Mouse (Mus musculus) liver, adult 2 months (tissue): ENCODE measurements around the gene Ireb2. TPM values are rescaled to one million over a fixed set of nuclear protein-coding genes. Genes with fewer than 3 reads are reported as not detected.
"Not testable (repeated sequence)": the region's sequence is repeated elsewhere in the genome, so short reads cannot be mapped to it uniquely, and the experiment has no call there.

ENCODE experiments used
- DNase-seq: peaks from one replicate; pipeline ENCODE4 v3.0.0-alpha.2; 2011; ENCODE audit warnings: low read depth, low spot score; ENCODE audit errors: extremely low read depth
- H3K27ac ChIP-seq: fragments of 200-500 bp; replicated peaks from 2 replicates; pipeline ENCODE4 v1.5.1; 2012; ENCODE audit warnings: low read depth, mild to moderate bottlenecking, control low read depth, inconsistent platforms, low read length; ENCODE audit not compliant: insufficient read depth
- H3K27me3 ChIP-seq: fragments of 200-500 bp; 2 replicates; pipeline ENCODE4 v1.6.1; 2012; ENCODE audit warnings: mild to moderate bottlenecking, moderate library complexity, low read length, inconsistent platforms; ENCODE audit not compliant: control insufficient read depth, insufficient read depth
- H3K36me3 ChIP-seq: fragments of 200-500 bp; 2 replicates; pipeline ENCODE4 v1.6.1; 2012; ENCODE audit warnings: low read length, inconsistent platforms; ENCODE audit not compliant: control insufficient read depth, insufficient read depth
- H3K4me1 ChIP-seq: fragments of 200-500 bp; 2 replicates; pipeline ENCODE4 v1.6.1; 2011; ENCODE audit warnings: low read length; ENCODE audit not compliant: control insufficient read depth, insufficient read depth
- H3K4me3 ChIP-seq: fragments of 200-500 bp; 2 replicates; pipeline ENCODE4 v1.5.1; 2011; ENCODE audit warnings: low read depth, mild to moderate bottlenecking, control low read depth, low read length, moderate library complexity; ENCODE audit not compliant: insufficient read depth
- H3K79me2 ChIP-seq: fragments of 200-500 bp; 2 replicates; pipeline ENCODE4 v1.6.1; 2012; ENCODE audit warnings: inconsistent platforms, mild to moderate bottlenecking, low read length, moderate library complexity; ENCODE audit not compliant: control insufficient read depth, insufficient read depth
- H3K9ac ChIP-seq: fragments of 200-500 bp; 2 replicates; pipeline ENCODE4 v1.6.1; 2012; ENCODE audit warnings: low read depth, mild to moderate bottlenecking, control low read depth, inconsistent platforms, low read length
- CTCF ChIP-seq: fragments of 200-500 bp; IDR thresholded peaks from 2 replicates; pipeline ENCODE4 v1.5.1; 2011; ENCODE audit warnings: low read depth, low read length, control low read depth
- POLR2A ChIP-seq: fragments of 200-500 bp; IDR thresholded peaks from 2 replicates; pipeline ENCODE4 v1.6.1; 2011; ENCODE audit warnings: low read length, control low read depth; ENCODE audit not compliant: insufficient read depth; ENCODE audit errors: extremely low read depth
- WGBS: fragments of 180-500 bp; shearing (Covaris S2); methylation state at CpG from one replicate; pipeline ENCODE4 v1.1.7; 2018; 5-methylcytosine and 5-hydroxymethylcytosine counted together
- polyA plus RNA-seq: library from polyadenylated mRNA; depleted of rRNA; stranded (reverse); fragments of >200 nt; gene quantifications from 2 replicates; pipeline ENCODE4 v1.2.3, GENCODE M21; 2012
- total RNA-seq: library from RNA; depleted of rRNA; stranded (reverse); fragments of >200 nt; gene quantifications from 2 replicates; pipeline ENCODE4 v1.2.3, GENCODE M21; 2014

Gene Ireb2
- total and polyA plus RNA-seq, 2 experiments: 7.1 to 58.7 TPM

GRCm38 (mm10) chr9:54833831-54834230 lies 29.8 kb upstream of the Ireb2 start:
- Histone ChIP-seq H3K4me1 (no peaks in the 10 kb centered on the region), H3K36me3 (no peaks in the 10 kb centered on the region), H3K27ac (no peak overlapping the region), H3K79me2 (no peaks in the 10 kb centered on the region), H3K27me3 (no peaks in the 10 kb centered on the region), H3K4me3 (no peak overlapping the region), H3K9ac (no peak overlapping the region)
- DNase-seq: no peak
- WGBS: 85% methylated on average over 1 of the region's 1 CpGs
- TF ChIP-seq CTCF (no peak), POLR2A (no peak)

GRCm38 (mm10) chr9:54835951-54836717 lies 27.5 kb upstream of the Ireb2 start:
- not testable (repeated sequence) for H3K4me3 ChIP-seq, H3K9ac ChIP-seq, H3K27me3 ChIP-seq, H3K27ac ChIP-seq, DNase-seq, H3K4me1 ChIP-seq, H3K36me3 ChIP-seq, H3K79me2 ChIP-seq
- 85% methylated on average over 6 of the region's 6 CpGs for WGBS

- no peaks in the 10 kb centered on the region for H3K79me2 ChIP-seq
- WGBS: 84% methylated on average over 7 of the region's 7 CpGs
- H3K4me1 ChIP-seq: peaks cover 6% of the 10 kb centered on the region
- no peak overlapping the region for H3K9ac ChIP-seq
- no peak overlapping the region for H3K27ac ChIP-seq
- no peak for TF ChIP-seq POLR2A
- no peak for TF ChIP-seq CTCF
- no peak overlapping the region for H3K4me3 ChIP-seq
- DNase-seq: no peak
- no peaks in the 10 kb centered on the region for H3K27me3 ChIP-seq
- no peaks in the 10 kb centered on the region for H3K36me3 ChIP-seq
Observed at GRCm38 (mm10) chr9:54837835-54838234, 25.8 kb upstream of the Ireb2 start.

- no peak for DNase-seq
- no peak overlapping the region for H3K9ac ChIP-seq
- H3K36me3 ChIP-seq: no peaks in the 10 kb centered on the region
- H3K27ac ChIP-seq: no peak overlapping the region
- no peak overlapping the region for H3K4me3 ChIP-seq
- no peak for TF ChIP-seq POLR2A
- no peak for TF ChIP-seq CTCF
- no peaks in the 10 kb centered on the region for H3K27me3 ChIP-seq
- no peaks in the 10 kb centered on the region for H3K79me2 ChIP-seq
- H3K4me1 ChIP-seq: peaks cover 10% of the 10 kb centered on the region
- 98% methylated on average over 1 of the region's 1 CpGs for WGBS
Observed at GRCm38 (mm10) chr9:54840145-54840544, 23.4 kb upstream of the Ireb2 start.

- Histone ChIP-seq H3K4me3 (no peak overlapping the region), H3K27me3 (no peaks in the 10 kb centered on the region), H3K27ac (peak overlapping the region; percentile 96), H3K36me3 (no peaks in the 10 kb centered on the region), H3K79me2 (no peaks in the 10 kb centered on the region), H3K9ac (no peak overlapping the region), H3K4me1 (peaks cover 10% of the 10 kb centered on the region)
- WGBS: 24% methylated on average over 5 of the region's 5 CpGs
- DNase-seq: peak; percentile 100
- no peak for TF ChIP-seq CTCF
- TF ChIP-seq POLR2A: no peak
Observed at GRCm38 (mm10) chr9:54842311-54842710, 21.3 kb upstream of the Ireb2 start.

- Histone ChIP-seq H3K4me1 (peaks cover 11% of the 10 kb centered on the region), H3K79me2 (no peaks in the 10 kb centered on the region), H3K27ac (peak overlapping the region; percentile 60), H3K4me3 (no peak overlapping the region), H3K27me3 (no peaks in the 10 kb centered on the region), H3K9ac (no peak overlapping the region), H3K36me3 (no peaks in the 10 kb centered on the region)
- peak; percentile 91 for DNase-seq
- TF ChIP-seq POLR2A: no peak
- TF ChIP-seq CTCF: no peak
- 60% methylated on average over 6 of the region's 6 CpGs for WGBS
Observed at GRCm38 (mm10) chr9:54843887-54844286, 19.7 kb upstream of the Ireb2 start.
